Mouse (Mus musculus): ENCODE measurements around the gene Vps37b.

GRCm38 (mm10) chr5:124031068-124031955, 758 bp downstream of the Vps37b start:
- TF ChIP-seq POLR2A (IDR thresholded peaks at IDR 0.05; ENCODE audit: low read depth, low read length) (no peak), CTCF (conservative IDR thresholded peaks at IDR 0.05; ENCODE audit: insufficient read depth, insufficient read length, low read depth, low read length) (no peak)

Data from kidney, adult 2 months (tissue).